Mouse (Mus musculus): ENCODE measurements around the gene Adarb2.

DNA sequence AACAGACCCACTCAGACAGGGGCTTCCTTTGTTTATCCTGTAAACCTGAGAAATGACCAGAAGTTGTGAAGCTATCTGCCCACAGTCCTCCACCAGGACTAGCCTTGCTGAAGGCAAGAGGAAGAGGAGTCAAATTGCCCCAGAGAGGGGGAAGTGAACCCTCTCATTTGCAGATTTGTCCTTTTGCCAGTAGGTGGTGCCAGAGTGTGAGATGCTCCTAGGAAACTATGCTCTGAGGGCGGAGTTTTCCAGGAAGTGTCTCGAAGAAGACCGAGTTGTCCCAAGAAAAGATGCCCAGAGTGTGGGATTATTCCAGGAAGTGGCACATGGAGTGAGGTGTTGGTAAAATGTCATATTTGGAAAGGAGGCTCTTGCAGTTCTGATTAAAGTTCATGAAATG, 541.9 kb downstream of the Adarb2 start:
- TF ChIP-seq POLR2A (IDR thresholded peaks at IDR 0.05; ENCODE audit: low read depth, low read length) (no peak), CTCF (IDR thresholded peaks at IDR 0.05; ENCODE audit: extremely low read depth, insufficient read length, insufficient replicate concordance, low read depth, low read length) (peak; percentile 43; the same call in 1 of the 2 replicates)
